Mouse (Mus musculus): ENCODE measurements at regions not wholly inside any gene's neighbourhood (a gene's known extent, or its start where the extent isn't known, plus 50 kb on each side); places are given as distances from the start of the nearest gene placed in this dataset.
A peak's percentile ranks its signal among the peaks of the same experiment; 100 is the strongest.
"Not testable (repeated sequence)": the region's sequence is repeated elsewhere in the genome, so short reads cannot be mapped to it uniquely, and the experiment has no call there.

- no peak for DNase-seq
These were observed 455.6 kb downstream of the Cbln4 start for GRCm38 (mm10) chr2:171587635-171588034.

GRCm38 (mm10) chr2:171586853-171587220, 456.4 kb downstream of the Cbln4 start:
- no peak for DNase-seq

GRCm38 (mm10) chr2:171586217-171586852, 456.9 kb downstream of the Cbln4 start:
- peak in 1 of 2 experiments; percentile 27 for DNase-seq

GRCm38 (mm10) chr2:171574360-171574759, 468.9 kb downstream of the Cbln4 start:
- no peak for DNase-seq

- no peak for DNase-seq
These were observed 480.6 kb downstream of the Cbln4 start for GRCm38 (mm10) chr2:171562656-171563055.

- not testable (repeated sequence) for DNase-seq
These were observed 500.5 kb downstream of the Cbln4 start for GRCm38 (mm10) chr2:171542768-171543167.

- no peak for DNase-seq
These were observed 528.4 kb downstream of the Cbln4 start for GRCm38 (mm10) chr2:171514876-171515275.

- no peak for DNase-seq
These were observed 546.6 kb downstream of the Cbln4 start for GRCm38 (mm10) chr2:171496620-171497019.

GRCm38 (mm10) chr2:171493741-171494140, 549.5 kb downstream of the Cbln4 start:
- peak; percentile 33 to 43 for DNase-seq

GRCm38 (mm10) chr2:171487284-171487683, 556.0 kb downstream of the Cbln4 start:
- DNase-seq: no peak

GRCm38 (mm10) chr2:171453241-171453640, 590.0 kb downstream of the Cbln4 start:
- no peak for DNase-seq

- no peak for DNase-seq
These were observed 637.2 kb downstream of the Cbln4 start for GRCm38 (mm10) chr2:171406057-171406456.

GRCm38 (mm10) chr2:171388936-171389335, 654.3 kb downstream of the Cbln4 start:
- no peak for DNase-seq

GRCm38 (mm10) chr2:171373457-171373856, 641.9 kb downstream of the Dok5 start:
- no peak for DNase-seq

- DNase-seq: no peak
These were observed 641.4 kb downstream of the Dok5 start for GRCm38 (mm10) chr2:171373016-171373415.

- DNase-seq: no peak
These were observed 640.1 kb downstream of the Dok5 start for GRCm38 (mm10) chr2:171371751-171372150.

GRCm38 (mm10) chr2:171365553-171365952, 633.9 kb downstream of the Dok5 start:
- no peak for DNase-seq

GRCm38 (mm10) chr2:171364621-171365020, 633.0 kb downstream of the Dok5 start:
- DNase-seq: no peak

GRCm38 (mm10) chr2:171363381-171363780, 631.8 kb downstream of the Dok5 start:
- no peak for DNase-seq

- no peak for DNase-seq
These were observed 626.6 kb downstream of the Dok5 start for GRCm38 (mm10) chr2:171358071-171358760.

- DNase-seq: no peak
These were observed 616.5 kb downstream of the Dok5 start for GRCm38 (mm10) chr2:171348156-171348555.

GRCm38 (mm10) chr2:171333816-171334757, 602.5 kb downstream of the Dok5 start:
- DNase-seq: no peak

GRCm38 (mm10) chr2:171332826-171333225, 601.2 kb downstream of the Dok5 start:
- no peak for DNase-seq
